Mouse (Mus musculus): ENCODE measurements around the gene Knstrn.

Knstrn gene

DNA sequence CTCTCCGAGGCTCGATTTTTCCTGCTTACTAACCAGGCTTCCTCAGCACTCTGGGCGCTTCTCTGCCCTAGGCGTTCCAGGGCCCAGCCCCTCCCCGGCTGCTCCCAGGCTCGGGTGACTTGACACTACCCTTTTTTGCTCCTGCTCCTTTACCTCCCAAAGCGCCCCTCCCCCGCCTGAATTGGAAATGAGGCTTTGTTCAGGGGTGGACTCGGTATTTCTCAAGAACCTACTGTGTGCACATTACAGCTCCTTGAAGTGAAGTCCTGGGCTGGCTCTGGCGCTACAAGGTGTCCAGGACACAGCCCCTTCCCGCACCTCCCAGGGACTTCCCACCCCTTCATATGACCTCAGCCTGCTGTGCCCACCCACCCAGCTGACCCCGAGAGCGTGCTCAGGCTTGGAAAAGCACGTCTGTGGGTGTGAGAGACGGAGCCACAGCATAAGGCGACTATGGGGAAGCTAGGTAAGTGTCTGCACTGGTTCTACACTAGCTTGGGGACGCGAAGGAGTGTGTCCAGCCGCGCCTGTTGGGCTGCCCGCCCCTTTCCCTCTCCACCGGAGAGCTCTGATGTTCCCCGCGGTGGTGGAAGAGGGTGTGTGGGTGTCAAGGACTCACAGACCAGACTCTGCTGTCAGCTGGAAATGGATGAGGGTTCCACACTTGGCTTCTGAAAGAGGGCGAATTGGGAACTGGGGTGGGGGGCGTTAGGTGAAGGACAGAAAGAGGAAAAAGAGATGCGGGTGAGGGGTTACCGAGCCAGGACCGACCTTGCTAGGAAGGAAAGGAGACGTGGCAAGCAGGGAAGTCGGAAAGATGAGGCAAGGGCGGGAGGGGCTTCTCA lies 86.4 kb downstream of the Knstrn start, which contains the start of gene Bahd1:
Gene Bahd1, plus strand, starts transcription at position 397 of the 845 bp plus-strand sequence.
- DNase-seq (ENCODE audit: inconsistent age in 2 of 2, low spot score in 1 of 2) = peak; percentile 82 to 89

DNA sequence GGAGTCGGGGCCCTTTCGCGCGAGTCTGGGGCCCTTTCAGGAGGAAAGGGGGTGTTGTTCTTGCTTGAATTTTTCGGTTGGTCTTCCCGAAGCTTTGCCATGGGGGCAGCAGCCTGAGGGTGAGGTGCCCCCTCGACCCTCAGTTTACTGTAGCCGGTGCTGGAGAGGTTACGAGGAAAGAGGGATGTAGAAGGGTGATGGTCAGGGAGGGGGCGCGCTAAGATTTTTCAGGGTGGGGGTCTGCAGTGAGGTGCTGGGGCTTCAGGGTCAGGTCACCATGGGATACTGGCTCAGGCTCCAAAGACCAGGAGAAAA lies 87.0 kb downstream of the Knstrn start:
- no peak for DNase-seq (ENCODE audit: inconsistent age in 2 of 2, low spot score in 1 of 2)

DNA sequence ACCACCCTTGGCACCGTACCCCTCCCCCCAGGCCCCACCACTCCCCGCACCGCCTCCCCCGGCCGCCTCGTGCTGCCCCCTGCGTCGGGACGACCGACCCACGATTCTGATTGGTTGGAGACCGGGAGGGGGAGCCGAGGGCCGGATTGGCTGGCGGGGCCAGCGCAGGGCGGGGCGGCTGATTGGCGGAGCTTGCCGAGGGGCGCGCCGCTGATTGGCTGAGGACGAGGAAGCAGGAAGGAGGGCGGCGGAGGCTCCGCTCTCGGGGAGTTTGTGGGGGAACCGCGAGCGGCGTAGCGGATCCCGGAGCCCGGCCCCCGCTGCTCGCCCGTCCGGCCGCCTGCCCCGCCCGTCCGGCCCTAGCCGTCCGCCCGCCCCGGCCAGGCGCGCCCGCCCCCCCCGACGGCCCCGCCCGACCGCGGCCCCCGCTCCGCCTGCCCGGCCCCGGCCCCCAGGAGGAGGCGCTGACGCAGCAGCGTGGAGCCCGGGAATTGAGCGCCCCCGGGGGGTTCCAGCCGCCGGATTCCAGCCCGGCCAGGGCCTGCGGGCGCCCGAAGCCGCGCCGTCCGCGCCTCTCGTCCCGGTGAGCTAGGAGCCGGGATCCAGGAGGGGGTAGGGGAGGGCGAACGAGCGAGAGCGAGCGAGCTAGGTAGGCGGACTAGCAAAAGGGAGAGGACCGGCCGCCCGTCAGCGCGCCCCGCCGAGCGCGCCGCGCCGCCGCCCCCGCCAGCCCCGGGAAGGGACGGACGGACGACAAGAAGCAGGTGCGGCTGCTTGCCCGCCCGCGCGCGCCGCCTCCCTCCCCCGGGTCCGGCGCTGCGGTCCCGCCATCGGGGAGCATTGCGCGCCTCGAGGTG lies 87.6 kb downstream of the Knstrn start:
- peak; percentile 99 for DNase-seq (ENCODE audit: inconsistent age in 2 of 2, low spot score in 1 of 2)

DNA sequence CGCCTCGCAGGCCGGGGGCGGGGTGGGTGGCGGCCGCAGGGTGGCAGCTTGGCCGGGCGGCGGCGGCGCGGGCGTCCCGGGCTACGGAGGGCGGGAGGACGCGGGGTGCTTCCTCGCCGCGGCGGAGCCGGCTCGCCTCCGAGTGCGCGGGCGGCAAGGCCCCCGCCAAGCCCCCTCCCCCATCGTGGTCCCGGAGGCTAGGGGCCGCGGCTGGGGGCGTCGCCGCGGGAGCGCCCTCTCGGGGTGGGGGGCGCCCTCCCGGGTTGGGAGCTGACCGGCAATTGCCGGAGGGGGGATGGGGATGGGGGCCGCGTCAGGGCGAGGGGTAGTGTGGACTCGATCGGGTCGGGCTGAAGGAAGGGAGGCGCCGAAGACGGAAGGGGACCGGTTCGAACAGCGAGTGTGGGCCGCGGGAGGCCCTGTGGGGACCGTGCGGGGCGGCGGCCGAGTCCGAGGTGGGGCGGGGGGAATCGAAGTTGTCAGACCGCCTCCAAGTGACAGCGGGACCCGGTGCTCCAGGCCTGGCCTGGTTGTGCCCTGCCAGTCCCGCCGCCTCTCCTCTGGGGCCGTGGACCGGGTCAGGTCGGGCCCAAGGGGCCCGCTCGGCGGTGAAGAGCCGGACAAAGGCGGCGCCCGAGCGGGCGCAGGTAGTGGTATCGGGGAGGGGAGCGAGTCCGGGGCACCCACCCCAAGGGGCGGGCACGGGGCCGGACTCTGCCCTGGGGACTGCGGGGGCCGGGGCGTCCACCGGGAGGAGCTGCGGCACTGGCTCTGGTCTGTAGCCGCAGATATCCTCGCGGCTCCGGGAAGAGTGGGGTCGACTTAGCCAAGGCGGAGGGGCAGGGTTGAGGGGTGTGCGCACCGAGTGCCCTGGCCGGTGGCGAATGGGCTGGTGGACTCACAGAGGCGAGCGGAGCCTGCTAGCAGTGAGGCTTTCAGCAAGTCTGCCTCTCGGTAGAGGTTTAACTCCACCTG lies 88.5 kb downstream of the Knstrn start:
- DNase-seq (ENCODE audit: inconsistent age in 2 of 2, low spot score in 1 of 2) = peak; percentile 83 to 93

DNA sequence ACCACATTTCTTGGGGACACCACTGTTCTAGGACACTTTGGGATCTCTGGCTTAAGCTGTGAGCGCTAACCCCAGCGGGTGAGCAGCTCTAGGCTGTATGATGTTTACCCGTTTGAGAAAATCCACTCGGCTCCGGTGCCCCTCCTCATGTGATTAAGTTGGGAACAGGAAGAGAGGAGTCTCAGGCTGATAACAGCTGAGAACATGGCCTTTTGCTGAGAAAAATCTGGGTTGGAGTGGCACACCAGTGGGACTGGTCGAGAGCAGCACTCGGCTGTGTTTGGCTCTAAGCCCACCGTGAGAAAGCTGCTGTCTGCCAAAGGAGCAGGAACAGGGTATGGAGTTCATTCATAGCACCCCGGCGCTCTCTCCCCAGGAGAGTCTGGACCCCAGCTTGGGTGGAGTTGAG lies 89.5 kb downstream of the Knstrn start:
- DNase-seq (ENCODE audit: inconsistent age in 2 of 2, low spot score in 1 of 2) = peak in 1 of 2 experiments; percentile 58

All from adrenal gland, adult (tissue).